Mouse (Mus musculus) testis, adult 2 months (tissue): Measurements from ENCODE around the gene Wnk2. TPM values are rescaled to one million over a fixed set of nuclear protein-coding genes. Genes with fewer than 3 reads are reported as not detected.
A peak's percentile ranks its signal among the peaks of the same experiment; 100 is the strongest.

Source experiments
- H3K27ac ChIP-seq: fragments of 200-500 bp; 2 replicates; pipeline ENCODE4 v1.5.1; 2012; ENCODE audit warnings: low read depth, low read length; ENCODE audit not compliant: control insufficient read depth, insufficient read depth
- H3K27me3 ChIP-seq: fragments of 200-500 bp; 2 replicates; pipeline ENCODE4 v1.6.1; 2012; ENCODE audit warnings: mild to moderate bottlenecking, low read length, moderate library complexity; ENCODE audit not compliant: control insufficient read depth, insufficient read depth
- H3K36me3 ChIP-seq: fragments of 200-500 bp; 2 replicates; pipeline ENCODE4 v1.6.1; 2012; ENCODE audit warnings: mild to moderate bottlenecking, low read length; ENCODE audit not compliant: control insufficient read depth, insufficient read depth
- H3K4me1 ChIP-seq: fragments of 200-500 bp; 2 replicates; pipeline ENCODE4 v1.6.1; 2012; ENCODE audit warnings: low read length; ENCODE audit not compliant: control insufficient read depth, insufficient read depth
- H3K4me3 ChIP-seq: fragments of 200-500 bp; 2 replicates; pipeline ENCODE4 v1.5.1; 2012; ENCODE audit warnings: low read depth, mild to moderate bottlenecking, low read length, moderate library complexity, mixed read lengths; ENCODE audit not compliant: control insufficient read depth
- CTCF ChIP-seq: fragments of 200-500 bp; IDR thresholded peaks from 2 replicates; pipeline ENCODE4 v1.5.1; 2012; ENCODE audit warnings: low read depth, mild to moderate bottlenecking, inconsistent platforms, low read length, moderate library complexity; ENCODE audit not compliant: control insufficient read depth, insufficient read depth, insufficient replicate concordance
- POLR2A ChIP-seq: fragments of 200-500 bp; IDR thresholded peaks from 2 replicates; pipeline ENCODE4 v1.6.1; 2012; ENCODE audit warnings: low read depth, mild to moderate bottlenecking, inconsistent platforms, low read length, moderate library complexity; ENCODE audit not compliant: control insufficient read depth
- polyA plus RNA-seq: library from polyadenylated mRNA; depleted of rRNA; stranded (reverse); fragments of >200 nt; gene quantifications from 2 replicates; pipeline ENCODE4 v1.2.3, GENCODE M21; 2012

Wnk2 gene
- polyA plus RNA-seq, 1 experiment, result 1.0 TPM

DNA sequence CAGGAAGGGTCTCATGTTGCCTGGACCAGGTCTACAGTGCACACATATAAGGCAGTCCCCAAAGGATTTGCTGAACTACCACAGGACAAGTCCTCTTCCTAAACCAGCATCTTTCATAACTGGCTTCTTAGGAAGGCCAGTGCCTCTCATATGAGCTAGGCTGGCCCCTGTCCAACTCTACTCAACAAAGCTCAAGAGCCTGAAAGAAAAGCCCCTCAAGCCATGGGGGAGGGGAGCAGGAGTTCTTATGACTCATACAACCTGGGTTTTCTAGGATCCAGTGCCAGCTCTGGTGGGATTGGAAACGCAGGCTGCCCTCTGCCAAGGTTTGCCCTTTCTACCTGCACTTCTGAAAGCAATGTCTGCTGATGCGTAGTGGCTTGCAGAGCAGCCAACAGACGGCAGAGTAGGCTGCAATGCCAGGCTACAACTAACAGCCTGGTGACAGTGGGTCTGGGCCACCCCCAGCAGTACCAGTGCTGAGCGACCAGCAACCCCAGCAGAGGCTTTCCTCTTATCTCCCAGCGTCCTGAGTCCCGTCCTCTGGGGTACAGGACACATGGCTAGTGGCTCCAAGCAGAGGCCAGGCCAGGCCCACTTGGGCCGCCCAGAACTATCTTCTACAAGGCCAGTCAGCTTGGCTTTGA, 110.8 kb downstream of the Wnk2 start:
- no peaks in the 10 kb centered on the region for H3K4me1 ChIP-seq
- no peak overlapping the region for H3K27ac ChIP-seq
- H3K27me3 ChIP-seq, result no peaks in the 10 kb centered on the region
- no peaks in the 10 kb centered on the region for H3K36me3 ChIP-seq
- TF ChIP-seq POLR2A (no peak), CTCF (no peak)
- no peak overlapping the region for H3K4me3 ChIP-seq

GRCm38 (mm10) chr13:49036436-49036835, 111.4 kb downstream of the Wnk2 start:
- no peak for TF ChIP-seq POLR2A
- TF ChIP-seq CTCF, result no peak
- no peaks in the 10 kb centered on the region for H3K4me1 ChIP-seq
- H3K4me3 ChIP-seq, result no peak overlapping the region
- no peak overlapping the region for H3K27ac ChIP-seq
- H3K36me3 ChIP-seq, result no peaks in the 10 kb centered on the region
- no peaks in the 10 kb centered on the region for H3K27me3 ChIP-seq

GRCm38 (mm10) chr13:49031029-49031428, 116.8 kb downstream of the Wnk2 start:
- TF ChIP-seq POLR2A (no peak), CTCF (no peak)
- Histone ChIP-seq H3K4me3 (no peak overlapping the region), H3K27me3 (no peaks in the 10 kb centered on the region)

GRCm38 (mm10) chr13:49028757-49029539, 118.9 kb downstream of the Wnk2 start:
- peaks cover 4% of the 10 kb centered on the region for H3K4me1 ChIP-seq
- H3K27ac ChIP-seq, result no peak overlapping the region
- H3K4me3 ChIP-seq, result no peak overlapping the region
- no peaks in the 10 kb centered on the region for H3K36me3 ChIP-seq
- TF ChIP-seq POLR2A (no peak), CTCF (no peak)
- H3K27me3 ChIP-seq, result no peaks in the 10 kb centered on the region

More at GRCm38 (mm10) chr13:49031029-49031428, 116.8 kb downstream of the Wnk2 start:
- Histone ChIP-seq H3K27ac (no peak overlapping the region), H3K36me3 (no peaks in the 10 kb centered on the region), H3K4me1 (no peaks in the 10 kb centered on the region)

GRCm38 (mm10) chr13:49027057-49027456, 120.8 kb downstream of the Wnk2 start:
- Histone ChIP-seq H3K27ac (no peak overlapping the region), H3K27me3 (no peaks in the 10 kb centered on the region), H3K36me3 (no peaks in the 10 kb centered on the region), H3K4me3 (no peak overlapping the region), H3K4me1 (peaks cover 4% of the 10 kb centered on the region)
- TF ChIP-seq CTCF (no peak), POLR2A (no peak)

GRCm38 (mm10) chr13:49025521-49025920, 122.3 kb downstream of the Wnk2 start:
- H3K27ac ChIP-seq, result no peak overlapping the region
- H3K36me3 ChIP-seq, result no peaks in the 10 kb centered on the region
- H3K27me3 ChIP-seq, result no peaks in the 10 kb centered on the region
- no peak overlapping the region for H3K4me3 ChIP-seq
- peaks cover 4% of the 10 kb centered on the region for H3K4me1 ChIP-seq
- TF ChIP-seq CTCF (no peak), POLR2A (no peak)

- Histone ChIP-seq H3K27ac (no peak overlapping the region), H3K4me1 (peaks cover 4% of the 10 kb centered on the region), H3K36me3 (no peaks in the 10 kb centered on the region), H3K4me3 (no peak overlapping the region), H3K27me3 (no peaks in the 10 kb centered on the region)
- no peak for TF ChIP-seq POLR2A
- TF ChIP-seq CTCF, result no peak
Observed at GRCm38 (mm10) chr13:49024763-49025162, 123.1 kb downstream of the Wnk2 start.

DNA sequence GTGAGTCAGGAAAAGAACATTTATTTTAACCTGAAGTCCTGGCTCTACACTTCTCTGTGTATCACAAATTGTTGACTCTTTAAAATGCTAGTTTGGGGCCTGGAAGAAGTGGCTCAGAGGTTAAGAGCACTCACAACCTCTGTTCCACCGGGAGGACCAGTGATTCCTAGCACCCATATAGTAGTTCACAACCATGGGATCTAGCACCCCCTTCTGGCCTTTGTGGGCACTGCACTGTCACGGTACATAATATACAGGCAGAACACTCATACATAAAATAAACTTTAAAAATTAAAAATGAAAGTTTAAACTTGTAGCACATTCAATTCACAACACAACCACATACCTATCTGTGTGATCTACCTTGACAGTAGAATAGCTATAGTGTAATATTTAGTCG, 126.1 kb downstream of the Wnk2 start:
- no peaks in the 10 kb centered on the region for H3K27me3 ChIP-seq
- TF ChIP-seq CTCF (peak; percentile 44; the same call in 1 of the 2 replicates), POLR2A (no peak)
- no peak overlapping the region for H3K27ac ChIP-seq
- H3K36me3 ChIP-seq, result no peaks in the 10 kb centered on the region
- H3K4me3 ChIP-seq, result no peak overlapping the region
- peaks cover 5% of the 10 kb centered on the region for H3K4me1 ChIP-seq
